Mouse (Mus musculus): ENCODE results near the gene Tcte3.
"Not testable (repeated sequence)": the region's sequence is repeated elsewhere in the genome, so short reads cannot be mapped to it uniquely, and the experiment has no call there.

Tcte3 gene

DNA sequence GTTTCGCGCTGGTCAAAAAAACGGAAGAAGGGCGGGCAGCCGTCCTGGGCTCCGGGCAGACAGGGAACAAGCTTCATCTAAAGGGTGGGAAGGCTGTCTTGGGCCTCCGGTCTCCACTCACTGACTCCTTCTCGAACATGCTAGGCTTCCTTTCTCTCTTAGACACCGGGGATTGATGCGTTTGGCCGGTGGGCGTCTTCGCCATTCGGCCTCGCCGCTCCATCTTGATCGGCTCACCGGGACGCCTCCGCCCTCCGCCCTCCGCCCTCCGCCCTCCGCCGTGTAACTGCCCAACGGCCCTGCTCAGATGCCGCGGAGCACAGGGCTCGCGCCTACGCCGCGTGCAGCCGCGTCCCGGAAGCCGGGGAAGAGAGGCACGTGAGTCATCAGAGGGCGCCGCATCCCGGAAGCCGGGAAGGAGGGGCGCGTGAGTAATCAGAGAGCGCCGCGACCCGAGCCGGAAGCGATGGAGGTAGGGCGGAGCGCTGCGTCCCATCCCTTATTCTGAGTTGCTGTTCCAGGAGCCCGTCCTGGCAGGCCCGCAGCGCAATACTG lies at the start of gene Tcte3, which contains the start of the genes Ermard and Gm3448:
Tcte3 (minus strand) TSS at position 314 of the 555 bp plus-strand sequence.
Ermard (plus strand) TSS at position 34 of the 555 bp plus-strand sequence.
Gm3448 (minus strand) TSS at position 363 of the 555 bp plus-strand sequence.
- not testable (repeated sequence) for DNase-seq (ENCODE audit: low read depth, low spot score)

DNA sequence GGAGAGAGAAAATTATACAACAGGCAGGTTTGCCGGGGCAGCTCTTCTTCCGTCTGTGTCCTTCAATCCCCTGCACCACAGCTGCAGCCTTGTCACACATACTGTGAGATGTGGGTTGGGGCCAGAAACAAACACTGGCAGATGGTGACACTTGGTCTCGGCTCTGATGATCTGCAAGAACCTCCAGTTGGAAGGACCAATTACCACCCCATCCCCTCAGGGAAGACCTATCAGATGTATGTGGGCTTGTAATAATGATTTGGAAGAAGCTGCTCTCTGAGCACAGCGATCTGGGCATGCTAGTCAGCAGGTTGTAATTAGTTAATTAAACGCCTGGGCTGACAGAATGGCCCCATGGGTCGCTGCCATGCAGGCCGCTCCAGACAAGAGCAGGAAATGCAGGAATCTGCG lies 47.3 kb upstream of the Tcte3 start:
- DNase-seq (ENCODE audit: low read depth, low spot score): no peak

DNA sequence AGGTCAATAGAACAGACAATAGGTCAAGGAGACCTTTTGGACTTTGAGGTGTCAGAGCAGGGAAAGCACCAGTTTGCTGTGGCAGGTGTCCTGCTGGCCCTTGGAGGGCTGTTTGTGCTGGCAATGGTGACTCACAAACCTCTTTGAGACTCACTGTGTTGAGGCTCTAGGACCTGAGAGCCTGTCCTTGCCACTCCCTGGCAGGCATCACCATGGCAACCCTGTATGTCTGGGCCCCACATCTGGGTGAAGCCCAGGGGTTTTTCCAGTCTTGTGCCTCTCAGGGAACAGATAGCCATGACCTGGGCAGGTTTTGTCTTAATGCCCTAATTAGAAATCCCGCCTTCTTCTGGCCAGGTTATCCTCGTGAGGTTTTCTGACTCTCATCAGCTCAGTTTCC lies 46.9 kb upstream of the Tcte3 start:
- no peak for DNase-seq (ENCODE audit: low read depth, low spot score)

DNA sequence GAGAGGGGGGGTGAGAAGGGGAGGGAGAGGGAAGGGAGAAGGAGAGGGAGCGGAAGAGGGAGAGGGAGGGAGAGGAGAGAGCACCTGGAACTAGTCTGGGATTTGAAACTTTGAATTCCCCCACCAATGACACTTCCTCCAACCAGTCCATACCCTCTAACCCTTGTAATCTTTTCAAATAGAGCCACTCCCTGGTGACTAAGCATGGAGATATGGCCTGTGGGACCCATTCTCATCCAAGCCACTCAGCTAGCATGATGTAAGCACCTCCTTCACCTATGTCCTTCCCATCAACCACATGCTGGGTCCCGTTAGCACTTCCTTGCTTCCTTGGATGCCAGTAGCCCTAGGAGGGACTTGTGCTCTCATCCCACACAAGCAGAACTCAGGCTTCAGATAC lies 43.7 kb upstream of the Tcte3 start:
- no peak for DNase-seq (ENCODE audit: low read depth, low spot score)

DNA sequence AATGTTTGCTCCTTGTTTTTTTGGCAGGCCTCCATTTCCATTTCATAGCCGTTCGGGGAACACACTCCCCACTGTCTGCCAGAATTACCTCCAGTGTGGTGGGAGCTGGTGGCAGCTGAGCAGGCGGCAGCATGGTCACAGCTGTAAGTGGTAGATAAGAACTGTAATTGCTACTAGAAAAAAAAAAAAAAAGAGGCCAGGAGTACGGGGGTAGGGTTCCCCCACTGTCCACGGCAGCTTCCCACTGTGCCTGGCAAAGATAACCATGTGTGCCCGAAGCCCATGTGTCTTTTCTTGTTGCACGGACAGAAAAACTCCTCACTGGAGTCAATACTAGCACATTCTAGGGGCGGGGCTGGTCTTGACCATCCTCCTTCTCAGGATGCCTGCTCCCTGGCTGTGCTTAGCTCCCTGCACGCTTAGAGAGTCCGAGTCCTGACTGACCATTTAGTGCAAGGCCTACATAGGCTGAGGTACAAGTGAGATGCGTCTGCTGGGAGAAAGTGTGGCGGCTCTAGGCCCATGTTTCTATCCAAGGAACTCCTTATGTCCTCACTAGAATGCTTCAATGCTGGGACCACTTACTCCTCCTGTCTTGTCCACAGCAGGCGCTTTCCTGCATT lies 43.0 kb upstream of the Tcte3 start:
- no peak for DNase-seq (ENCODE audit: low read depth, low spot score)

DNA sequence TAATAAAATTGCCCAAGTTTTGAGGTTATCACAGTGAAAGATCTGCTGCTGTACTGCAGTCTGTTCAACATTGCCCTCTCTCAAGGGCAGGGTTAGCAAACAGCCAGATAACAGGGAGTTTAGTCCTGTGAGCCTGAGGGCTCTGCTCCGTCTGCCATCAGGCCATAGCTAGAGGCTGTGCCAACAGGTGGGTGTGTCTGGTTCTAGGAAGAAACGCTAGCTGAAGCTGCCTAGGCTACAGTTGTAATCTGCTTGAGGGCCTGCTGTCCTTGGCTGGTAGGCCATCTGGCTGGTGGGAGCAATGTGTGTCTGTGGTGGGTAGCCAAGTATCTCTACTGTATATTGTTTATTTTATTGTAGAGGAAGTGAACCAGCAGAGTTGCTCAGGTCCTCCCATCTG lies 36.2 kb upstream of the Tcte3 start:
- DNase-seq (ENCODE audit: low read depth, low spot score): no peak

DNA sequence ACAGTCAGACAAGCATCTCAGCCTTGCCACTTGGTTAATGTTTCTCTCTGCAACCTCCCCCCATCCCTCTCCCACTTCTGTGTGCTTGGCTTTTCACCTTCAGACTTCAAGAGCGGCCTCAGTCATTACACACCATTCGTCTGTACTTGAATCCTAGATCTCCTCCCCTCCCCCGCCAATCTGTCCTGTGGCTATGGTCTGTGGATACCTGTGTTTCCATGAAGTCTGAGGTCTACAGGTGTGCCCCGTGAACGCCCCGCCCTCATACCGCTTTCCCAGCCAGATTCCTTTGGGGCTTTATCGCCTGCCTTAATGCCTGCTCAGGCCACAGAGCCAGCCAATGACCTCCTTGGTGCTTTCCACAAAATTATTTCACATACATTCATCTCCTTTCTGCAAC lies 33.7 kb upstream of the Tcte3 start:
- DNase-seq (ENCODE audit: low read depth, low spot score): no peak

DNA sequence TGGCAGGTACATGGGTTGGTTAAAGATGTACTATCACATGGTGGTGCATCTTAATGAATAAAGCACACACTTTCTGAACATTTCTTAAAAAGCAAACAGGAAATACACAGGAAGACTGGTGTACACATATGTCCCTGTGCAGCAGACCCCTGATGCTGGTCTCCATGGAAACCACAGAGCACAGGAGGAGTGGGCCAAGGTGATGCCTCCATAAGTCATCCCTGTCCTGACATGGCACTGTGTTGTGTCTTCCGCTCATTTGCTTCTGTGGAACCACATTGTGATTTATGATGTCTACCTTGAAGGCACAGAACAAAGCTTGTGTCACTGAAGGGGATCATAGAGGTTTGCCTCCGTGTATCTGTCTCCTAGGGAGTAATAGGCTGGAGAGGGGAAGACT lies 30.9 kb upstream of the Tcte3 start:
- no peak for DNase-seq (ENCODE audit: low read depth, low spot score)

DNA sequence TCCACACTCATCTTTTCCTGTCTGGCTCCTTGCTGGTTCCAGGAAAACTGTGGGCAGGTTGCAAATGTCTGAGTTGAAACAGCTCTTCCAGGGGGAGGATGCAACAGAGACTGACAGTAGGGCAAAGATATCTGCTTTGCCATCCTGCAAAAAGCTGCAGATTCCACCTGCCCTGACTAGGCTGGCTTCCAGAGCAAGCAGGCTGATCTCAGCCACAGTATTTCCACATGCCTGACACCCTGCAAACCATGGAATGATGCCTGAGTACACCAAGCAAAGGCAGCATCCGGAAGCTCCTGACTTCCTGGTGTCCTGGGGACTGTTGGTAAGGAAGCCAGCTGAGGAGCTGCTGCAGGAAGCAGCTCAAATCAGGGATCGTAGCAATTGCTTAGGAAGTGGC lies 27.8 kb upstream of the Tcte3 start:
- DNase-seq (ENCODE audit: low read depth, low spot score): no peak

DNA sequence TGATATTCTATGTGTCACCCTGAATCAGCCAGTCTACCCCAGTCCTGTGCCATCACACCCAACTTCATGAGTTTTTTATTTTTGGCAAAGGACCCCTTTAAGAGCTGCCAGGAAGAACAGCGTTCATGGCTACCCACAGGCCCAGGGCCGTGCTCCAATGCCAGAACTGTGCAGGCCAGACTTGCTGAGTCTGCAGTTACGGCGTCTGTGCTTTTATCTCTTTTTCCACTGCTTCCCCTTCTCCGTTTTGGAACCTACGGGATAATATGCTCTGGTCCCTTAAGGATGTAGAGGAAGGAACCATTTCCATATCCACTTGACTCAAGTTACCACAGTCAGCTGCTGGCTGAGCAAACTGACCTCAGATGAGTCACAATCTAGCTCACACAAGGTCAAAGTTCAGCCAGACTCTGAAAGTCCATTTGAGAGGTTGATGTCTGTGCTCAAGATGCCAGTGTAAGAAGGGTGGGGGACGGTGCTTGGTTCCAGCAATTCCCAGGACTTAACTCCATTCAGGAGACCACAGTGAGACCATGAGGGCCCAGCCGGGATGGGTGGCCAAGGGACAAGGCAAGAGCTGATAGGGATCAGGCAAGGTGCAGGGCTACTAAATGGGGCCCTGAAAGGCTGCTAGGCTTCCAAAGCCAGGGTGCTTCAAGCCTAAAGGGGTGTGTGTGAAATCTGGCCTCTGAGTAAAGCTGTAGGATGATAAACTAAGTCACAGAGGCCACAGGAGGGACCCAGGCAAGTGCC lies 26.9 kb upstream of the Tcte3 start:
- DNase-seq (ENCODE audit: low read depth, low spot score): no peak

DNA sequence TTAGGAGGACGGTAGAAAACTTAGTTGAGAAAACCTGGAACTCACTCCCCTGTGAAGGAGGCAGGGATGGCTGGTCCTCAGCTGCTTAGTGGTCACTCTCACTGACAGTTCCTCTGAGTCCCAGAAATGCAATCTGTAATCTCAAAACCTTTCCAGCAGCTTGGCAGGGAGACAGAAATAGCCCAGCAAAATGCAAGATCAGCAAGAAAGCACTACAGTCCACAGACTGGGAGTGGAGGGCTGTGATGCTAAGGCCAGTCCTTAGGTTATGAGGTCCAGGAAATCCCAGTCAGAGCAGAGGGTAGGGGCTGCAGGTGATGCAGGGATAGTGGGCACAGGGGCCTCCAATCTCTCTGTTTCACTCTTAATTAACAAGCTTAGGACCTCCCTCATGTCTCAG lies 25.6 kb upstream of the Tcte3 start:
- no peak for DNase-seq (ENCODE audit: low read depth, low spot score)

DNA sequence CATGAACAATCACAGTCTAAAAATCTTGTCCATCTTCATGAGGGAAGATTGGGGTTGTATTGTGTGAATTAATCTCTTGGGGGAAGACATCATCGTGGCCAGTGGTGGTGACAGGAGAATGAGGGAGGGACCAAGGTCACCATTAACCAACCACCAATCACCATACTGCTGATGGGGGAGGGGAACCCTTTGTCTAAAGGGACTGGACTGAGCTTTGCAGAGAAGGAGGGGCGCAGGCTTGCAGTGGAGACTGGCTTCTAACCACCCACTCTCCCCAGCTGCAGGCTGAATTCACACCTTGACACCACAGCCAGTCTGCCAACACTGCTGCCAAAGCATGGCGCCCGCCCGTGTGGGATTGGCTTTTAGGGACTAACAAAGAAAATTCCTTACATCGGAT lies 24.8 kb upstream of the Tcte3 start:
- peak; percentile 51 for DNase-seq (ENCODE audit: low read depth, low spot score)

DNA sequence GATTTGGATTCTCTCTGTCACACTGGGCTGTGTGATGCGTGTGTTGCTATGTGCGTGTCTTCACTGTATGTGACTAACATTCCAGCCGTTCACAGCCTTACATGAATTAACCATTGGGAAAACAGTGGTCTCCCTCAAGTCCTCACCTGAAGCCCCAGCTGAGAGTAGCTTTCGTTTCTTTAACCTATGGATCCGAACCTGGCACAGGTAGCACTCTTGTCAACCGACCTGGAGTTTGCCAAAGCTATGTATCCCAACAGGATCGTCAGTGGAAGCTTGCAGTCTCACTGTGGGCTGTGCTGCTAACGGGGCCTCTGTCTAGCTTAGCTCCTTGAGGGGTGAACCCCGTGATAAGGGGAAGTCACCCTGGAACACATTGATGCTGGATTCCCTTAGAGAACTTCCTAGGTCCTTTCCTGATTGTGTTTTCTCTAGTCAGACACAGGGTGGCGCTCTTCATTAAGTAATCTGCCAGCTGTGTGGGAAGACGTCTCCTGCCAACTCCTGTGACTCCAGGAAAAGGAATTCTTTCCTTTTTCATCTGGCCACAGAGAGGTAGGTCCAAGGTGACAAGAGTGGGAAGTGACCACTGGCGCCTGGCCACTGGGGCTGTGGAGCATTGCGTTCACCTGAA lies 24.2 kb upstream of the Tcte3 start:
- peak; percentile 74 for DNase-seq (ENCODE audit: low read depth, low spot score)

DNA sequence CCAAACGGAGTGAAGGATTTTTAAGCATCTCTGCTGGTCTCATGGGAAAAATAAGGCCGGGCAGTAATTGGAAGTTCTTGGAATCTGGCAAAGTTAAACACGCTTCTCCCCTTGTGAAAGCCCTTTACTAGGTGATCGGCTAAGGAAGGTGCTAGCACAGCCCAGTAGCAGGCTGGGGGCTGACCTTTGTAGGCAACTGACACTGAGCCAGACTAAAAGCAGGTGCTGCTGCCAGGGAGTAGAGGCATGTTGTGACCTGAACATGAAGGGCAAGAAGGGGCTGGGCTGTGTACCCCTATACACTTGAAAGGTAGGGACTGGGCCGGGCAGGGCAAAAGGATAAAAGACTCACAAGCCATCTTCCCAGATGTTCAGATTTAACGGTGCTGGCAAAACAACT lies 19.1 kb upstream of the Tcte3 start:
- no peak for DNase-seq (ENCODE audit: low read depth, low spot score)

DNA sequence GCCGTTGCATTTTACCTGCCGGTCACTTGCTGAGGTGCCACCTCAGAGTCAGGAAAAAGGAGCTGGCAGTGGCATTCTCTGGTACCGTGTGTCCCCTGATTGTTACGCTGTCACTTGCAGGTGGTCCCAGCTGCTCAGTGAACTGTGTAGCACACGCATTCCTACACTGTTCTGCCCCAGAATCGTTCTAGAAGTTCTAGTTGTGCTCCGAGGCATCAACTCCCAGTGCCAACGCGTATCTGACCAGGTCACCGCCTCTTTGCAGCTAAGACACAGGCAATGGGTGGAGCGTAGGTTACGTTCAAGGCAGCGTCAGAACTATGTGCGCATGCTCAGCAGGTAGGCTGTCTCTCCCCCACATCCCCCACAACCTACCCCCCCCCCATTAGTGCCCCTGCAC lies 18.4 kb upstream of the Tcte3 start:
- DNase-seq (ENCODE audit: low read depth, low spot score): no peak

DNA sequence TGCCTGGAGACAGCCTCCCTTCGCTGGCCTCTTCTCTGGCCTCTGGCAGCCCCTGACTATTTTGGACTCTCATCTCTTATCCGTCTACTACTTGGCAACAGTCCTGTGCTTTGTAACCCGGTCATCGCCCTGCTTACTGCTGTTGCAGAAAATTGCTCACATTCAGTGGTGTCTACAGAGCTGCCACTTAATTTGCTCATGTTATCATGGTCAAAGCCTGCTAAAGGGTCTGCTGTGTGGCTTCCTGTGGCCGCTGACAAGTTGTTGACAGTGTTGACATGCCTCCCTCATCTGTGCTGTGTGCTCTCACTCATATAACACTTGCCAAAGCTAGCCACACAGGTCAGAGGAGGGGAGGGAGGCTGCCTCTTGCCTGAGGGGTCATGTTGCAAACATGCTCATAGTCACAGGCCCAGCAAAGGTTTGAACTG lies 16.9 kb upstream of the Tcte3 start:
- DNase-seq (ENCODE audit: low read depth, low spot score): no peak

DNA sequence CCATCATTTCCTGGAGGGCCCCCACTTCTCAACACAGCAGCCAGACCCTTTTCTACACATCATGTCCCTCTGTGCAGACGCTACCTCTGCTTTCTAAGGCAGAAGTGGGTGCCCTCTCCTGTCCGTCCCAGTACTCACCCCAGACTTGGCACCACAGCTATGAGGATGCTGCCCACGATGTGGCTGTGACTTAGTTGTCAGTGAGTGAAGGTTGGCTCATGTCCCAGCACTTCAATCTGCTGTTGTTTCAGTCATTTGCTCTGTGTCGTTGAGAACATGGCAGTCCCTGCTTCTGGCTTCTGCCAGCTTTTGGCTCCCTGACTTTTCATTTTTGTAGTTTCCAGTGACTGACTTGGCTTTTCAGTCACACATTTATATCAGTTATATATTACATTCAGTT lies 14.6 kb upstream of the Tcte3 start:
- DNase-seq (ENCODE audit: low read depth, low spot score): no peak

DNA sequence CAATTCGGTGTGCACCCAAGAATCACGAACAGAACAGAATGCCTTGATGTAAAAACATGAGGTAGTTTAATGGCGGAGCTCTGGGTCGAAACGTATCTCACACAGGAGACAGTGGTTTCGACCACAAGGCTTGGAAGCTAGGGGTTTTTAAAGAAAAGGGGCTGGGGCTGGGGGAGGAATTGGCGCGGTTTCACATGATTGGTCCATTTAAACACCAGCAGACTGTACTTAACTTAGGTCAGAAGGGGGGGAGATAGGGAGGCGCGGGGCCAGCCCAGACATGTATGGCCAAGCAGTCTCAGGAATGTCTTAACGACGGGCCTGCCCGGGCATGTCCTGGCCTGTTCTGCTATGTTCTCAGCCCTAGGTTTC lies 12.5 kb upstream of the Tcte3 start:
- not testable (repeated sequence) for DNase-seq (ENCODE audit: low read depth, low spot score)

DNA sequence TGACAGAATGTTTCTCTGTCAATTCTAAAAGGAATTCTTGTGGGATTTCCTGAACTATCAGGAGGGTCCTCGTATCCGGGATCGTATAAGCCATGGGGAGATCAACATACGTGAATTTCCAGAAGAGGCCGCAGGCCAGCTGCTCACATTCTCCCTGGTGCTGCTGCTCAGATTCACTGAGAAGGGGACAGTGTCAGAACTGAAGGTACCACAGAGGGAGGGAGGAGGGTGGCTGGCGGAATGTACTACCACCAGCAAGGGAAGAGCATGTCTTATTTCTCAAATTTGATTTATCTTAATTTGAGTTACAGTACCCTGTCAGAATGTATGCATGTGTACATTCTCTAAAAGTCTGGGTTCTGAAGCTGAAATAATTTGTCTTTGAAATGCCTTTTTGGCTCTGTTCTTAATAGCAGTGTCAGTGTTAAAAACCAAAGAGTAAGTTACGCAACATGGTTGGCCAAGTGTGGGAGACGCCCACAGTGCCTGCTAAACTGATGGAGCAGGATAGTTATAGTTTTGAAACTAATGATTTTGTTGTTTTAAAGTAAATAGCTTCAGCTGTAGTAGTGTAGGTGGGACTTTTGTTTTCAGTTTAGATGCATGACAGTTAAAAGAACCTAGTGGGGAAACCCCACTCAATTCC lies 12.0 kb upstream of the Tcte3 start:
- DNase-seq (ENCODE audit: low read depth, low spot score): not testable (repeated sequence)

DNA sequence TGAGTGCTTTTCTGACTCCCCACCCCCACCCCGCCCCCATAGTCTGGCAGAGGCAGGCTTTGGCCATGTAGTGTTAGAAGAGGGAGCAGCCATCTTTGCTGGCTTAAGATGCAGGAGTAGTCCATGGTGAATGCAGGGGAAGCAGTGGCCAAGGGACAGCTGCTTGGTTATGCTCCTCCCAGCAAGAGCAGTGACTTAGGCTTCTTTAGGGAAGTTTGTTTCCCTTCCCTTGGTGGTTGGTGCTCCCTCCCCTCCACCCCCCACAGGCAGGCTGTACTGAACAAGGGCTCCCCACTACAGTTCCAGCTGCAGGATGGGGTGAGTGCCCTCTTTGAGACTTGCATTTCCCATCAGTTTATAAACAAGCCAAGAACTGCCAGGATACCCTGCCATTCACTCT lies 11.5 kb upstream of the Tcte3 start:
- peak; percentile 13 for DNase-seq (ENCODE audit: low read depth, low spot score)

DNA sequence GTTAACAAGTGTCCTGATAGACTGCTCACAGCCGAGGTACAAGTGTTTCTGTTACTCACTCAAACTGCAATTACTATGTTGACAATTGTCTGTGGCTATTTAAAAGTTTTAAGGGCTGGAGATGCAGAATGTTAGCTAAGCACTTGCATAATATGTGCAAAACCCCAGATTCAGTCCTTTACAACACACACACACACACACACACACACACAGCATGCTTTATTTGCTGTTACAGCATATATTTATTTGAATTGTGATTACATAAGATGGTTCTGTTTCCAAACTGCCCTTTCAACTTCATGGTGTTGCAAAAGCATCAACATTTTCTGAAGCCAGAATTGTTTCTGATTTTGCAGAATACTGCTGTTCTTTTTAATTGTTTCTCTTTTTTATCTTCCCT lies 9.1 kb upstream of the Tcte3 start:
- DNase-seq (ENCODE audit: low read depth, low spot score): not testable (repeated sequence)

DNA sequence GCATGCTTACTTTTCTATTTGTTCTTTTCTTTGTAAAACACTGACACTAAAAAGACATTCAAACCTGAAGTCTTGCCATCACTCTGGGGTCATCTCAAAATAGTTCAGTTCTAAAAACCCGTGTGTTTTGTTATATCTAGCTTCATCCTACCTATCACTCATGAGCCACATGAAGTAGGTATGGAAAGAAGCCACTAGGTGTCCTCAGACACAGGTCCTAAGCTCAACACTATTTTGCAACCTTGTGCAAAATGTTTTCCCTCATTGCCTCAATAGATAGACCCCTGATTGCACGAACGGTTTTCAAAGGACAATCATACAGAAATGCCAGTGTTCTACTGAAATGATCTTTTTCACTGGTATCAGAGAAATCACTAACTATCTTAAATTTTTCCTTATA lies 833 bp downstream of the Tcte3 start:
- DNase-seq (ENCODE audit: low read depth, low spot score): not testable (repeated sequence)
